Mouse (Mus musculus): Measurements from ENCODE around the gene Ap5s1. TPM values are rescaled to one million over a fixed set of nuclear protein-coding genes. Genes with fewer than 3 reads are reported as not detected.

Gene Ap5s1
- polyA plus RNA-seq, 1 experiment from 2014 or later: 35.2 TPM

DNA sequence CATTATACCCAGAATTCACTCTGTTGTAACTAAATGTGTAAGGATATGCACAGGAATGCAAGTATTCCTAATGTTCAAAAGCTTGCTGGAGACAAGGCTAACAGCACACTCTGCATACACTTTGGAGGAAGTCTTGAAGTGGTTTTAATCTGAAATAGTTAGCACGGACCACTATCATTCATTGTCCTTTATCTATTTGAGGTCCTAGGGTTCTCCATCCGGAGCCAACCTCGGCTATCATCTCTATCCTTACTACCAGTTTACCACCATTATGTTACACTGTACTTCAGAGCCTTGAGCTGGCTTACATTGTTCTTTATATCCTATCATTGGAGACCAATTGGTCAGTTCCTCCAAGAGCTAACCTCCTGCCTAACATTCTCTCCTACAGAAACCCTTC is 20.4 kb downstream of the Ap5s1 start:
- H3K9ac ChIP-seq (replicated peaks): no peak overlapping the region
- no peaks in the 10 kb centered on the region for H3K9me3 ChIP-seq (replicated peaks)
- H3K4me2 ChIP-seq: no peak overlapping the region
- H3K4me3 ChIP-seq (replicated peaks): no peak overlapping the region
- H3K27me3 ChIP-seq (replicated peaks): no peaks in the 10 kb centered on the region
- H3K27ac ChIP-seq (replicated peaks): no peak overlapping the region
- no peak for ATAC-seq (ENCODE audit: low FRiP score)
- no peaks in the 10 kb centered on the region for H3K4me1 ChIP-seq
- 94% methylated on average over 3 of the region's 3 CpGs for WGBS
- no peaks in the 10 kb centered on the region for H3K36me3 ChIP-seq

DNA sequence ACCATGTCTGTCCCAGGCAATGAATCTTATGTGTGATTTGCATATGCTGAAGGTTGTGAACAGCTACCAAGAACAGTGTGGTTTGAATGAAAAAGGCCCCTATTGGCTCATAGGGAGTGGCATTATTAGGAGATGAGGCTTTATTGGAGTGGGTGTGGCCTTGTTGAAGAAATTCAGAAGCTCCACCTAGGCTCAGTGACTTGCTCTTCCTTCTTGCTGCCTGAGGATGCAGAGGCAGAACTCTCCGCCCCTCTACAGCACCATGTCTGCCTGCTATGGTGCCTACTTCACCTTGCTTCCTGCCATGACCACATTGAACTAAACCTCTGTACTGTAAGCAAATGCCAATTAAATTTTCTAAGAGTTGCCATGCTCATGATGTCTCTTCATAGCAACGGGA is 25.7 kb downstream of the Ap5s1 start:
- H3K27ac ChIP-seq (replicated peaks): no peak overlapping the region
- H3K27me3 ChIP-seq (replicated peaks): no peaks in the 10 kb centered on the region
- 75% methylated on average over 2 of the region's 2 CpGs for WGBS
- no peaks in the 10 kb centered on the region for H3K9me3 ChIP-seq (replicated peaks)
- no peak overlapping the region for H3K9ac ChIP-seq (replicated peaks)
- no peak overlapping the region for H3K4me2 ChIP-seq
- peaks cover 18% of the 10 kb centered on the region for H3K4me1 ChIP-seq
- no peaks in the 10 kb centered on the region for H3K36me3 ChIP-seq
- no peak overlapping the region for H3K4me3 ChIP-seq (replicated peaks)
- no peak for ATAC-seq (ENCODE audit: low FRiP score)

DNA sequence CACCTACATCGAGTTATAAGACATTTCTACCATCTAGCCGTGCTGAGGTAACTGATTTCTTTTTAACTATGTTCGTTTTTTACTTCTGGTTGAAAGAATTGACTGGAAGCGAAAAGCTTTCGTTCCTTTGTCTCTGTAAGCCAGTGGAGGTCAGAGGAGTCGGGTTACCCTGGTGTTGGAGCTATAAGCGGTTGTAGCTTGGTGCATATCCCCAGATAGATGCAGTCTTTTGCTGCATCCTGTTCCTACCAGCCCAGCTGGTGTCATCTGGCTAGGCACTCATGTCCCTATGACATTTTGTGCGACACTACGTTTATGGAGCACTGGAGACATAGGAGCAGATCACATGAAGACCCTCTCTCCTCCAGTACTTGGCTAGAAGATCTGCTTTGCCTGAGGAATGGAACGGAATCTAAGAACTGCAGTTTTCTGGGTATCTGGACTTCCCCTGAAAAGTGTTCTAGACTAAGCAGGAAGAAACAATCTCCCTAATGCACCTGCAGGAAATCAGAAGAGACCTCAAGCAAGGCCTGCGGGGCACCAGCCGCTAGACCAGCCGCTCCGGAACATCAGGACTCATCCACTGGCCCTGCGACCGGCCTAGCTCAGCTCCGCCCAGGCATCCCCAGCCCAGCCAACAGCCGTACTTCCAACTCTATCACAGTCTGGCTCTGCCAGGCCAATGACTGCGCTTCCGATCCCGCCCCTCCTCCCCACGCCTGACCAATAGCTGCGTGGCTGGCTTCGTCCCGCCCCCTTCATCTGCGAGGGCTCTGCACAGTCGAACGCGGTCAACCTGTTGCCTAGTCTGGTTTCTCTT is 26.6 kb downstream of the Ap5s1 start, which contains the start of gene Mavs:
TSS of gene Mavs (plus strand) at position 757 of the 820 bp plus-strand sequence.
- 12% methylated on average over 29 of the region's 29 CpGs for WGBS
- Histone ChIP-seq H3K4me1 (peaks cover 18% of the 10 kb centered on the region), H3K4me2 (peak within 1 kb of the TSS; percentile 81), H3K9ac (replicated peaks) (peak within 1 kb of the TSS; percentile 47), H3K27me3 (replicated peaks) (no peaks in the 10 kb centered on the region), H3K36me3 (no peaks in the 10 kb centered on the region), H3K4me3 (replicated peaks) (peak within 1 kb of the TSS; percentile 52), H3K27ac (replicated peaks) (peak within 1 kb of the TSS; percentile 62; the same call in 1 of the 2 replicates), H3K9me3 (replicated peaks) (no peaks in the 10 kb centered on the region)
- peak; percentile 100 for ATAC-seq (ENCODE audit: low FRiP score)

DNA sequence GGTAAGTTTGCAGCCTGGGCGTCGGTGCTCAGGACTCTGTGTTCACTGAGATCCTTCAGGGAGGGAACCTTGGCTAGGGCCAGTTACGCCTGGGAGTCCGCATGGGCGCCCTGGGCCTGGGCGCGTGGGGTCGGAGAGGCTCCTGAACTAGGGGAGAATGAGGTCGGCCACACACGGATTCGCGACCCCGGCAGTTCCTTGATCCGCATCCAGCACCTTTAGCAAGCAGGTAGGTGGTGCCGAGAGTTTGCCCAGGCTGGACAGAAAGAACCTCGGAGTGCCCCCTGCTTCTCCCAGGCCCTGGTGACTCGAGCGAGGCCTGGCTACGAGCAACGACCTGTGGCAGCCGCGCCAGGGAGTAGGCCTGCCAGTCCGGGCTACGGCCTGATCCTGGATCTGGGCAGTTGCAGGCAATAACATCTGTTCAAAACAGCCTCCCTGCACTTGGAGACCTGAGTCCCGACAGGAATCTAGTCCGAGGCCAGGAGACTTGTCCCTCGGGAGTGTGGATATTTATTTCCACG is 27.3 kb downstream of the Ap5s1 start:
- Histone ChIP-seq H3K36me3 (no peaks in the 10 kb centered on the region), H3K9me3 (replicated peaks) (no peaks in the 10 kb centered on the region), H3K9ac (replicated peaks) (peak overlapping the region; percentile 47), H3K27me3 (replicated peaks) (no peaks in the 10 kb centered on the region), H3K27ac (replicated peaks) (no peak overlapping the region), H3K4me1 (peaks cover 18% of the 10 kb centered on the region), H3K4me2 (peak overlapping the region; percentile 81), H3K4me3 (replicated peaks) (peak overlapping the region; percentile 52)
- ATAC-seq (ENCODE audit: low FRiP score): peak; percentile 32; the same call in 1 of the 2 replicates
- WGBS: 12% methylated on average over 28 of the region's 28 CpGs

DNA sequence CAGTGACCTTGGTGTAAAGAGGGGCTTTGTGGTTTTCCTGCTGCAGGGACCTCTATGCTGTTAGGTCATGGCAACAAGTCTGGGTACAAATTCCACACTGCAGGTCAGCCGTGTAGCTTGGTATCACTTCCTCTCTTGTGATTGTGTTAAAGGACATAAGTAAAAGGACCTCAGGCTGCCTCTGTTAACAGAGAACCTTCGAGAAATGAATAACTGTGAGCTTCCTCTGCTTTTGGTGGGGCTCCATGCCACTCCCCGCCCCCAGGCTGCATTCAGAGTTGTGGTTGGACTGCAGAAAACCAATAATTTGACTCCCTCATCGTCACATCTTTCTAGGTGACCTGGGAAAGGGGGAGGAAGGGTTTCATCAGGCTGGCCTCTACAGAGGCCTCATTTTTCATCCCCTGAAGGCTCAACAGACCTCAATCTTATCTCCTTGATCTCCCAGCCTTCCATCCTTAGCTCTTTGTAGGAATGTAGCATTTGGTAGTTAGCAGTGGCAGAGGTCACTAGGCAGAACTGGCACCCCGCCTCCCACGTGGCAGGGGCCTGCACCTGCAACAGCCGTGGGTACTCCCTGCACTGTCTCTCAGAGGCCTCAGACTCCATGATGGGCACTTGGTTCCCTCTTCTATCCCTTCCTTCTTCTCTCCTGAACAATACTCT is 28.2 kb downstream of the Ap5s1 start:
- no peaks in the 10 kb centered on the region for H3K9me3 ChIP-seq (replicated peaks)
- H3K4me2 ChIP-seq: peak overlapping the region; percentile 81; the same call in 1 of the 2 replicates
- H3K27me3 ChIP-seq (replicated peaks): no peaks in the 10 kb centered on the region
- H3K4me3 ChIP-seq (replicated peaks): peak overlapping the region; percentile 52; the same call in 1 of the 2 replicates
- no peak overlapping the region for H3K27ac ChIP-seq (replicated peaks)
- H3K9ac ChIP-seq (replicated peaks): no peak overlapping the region
- H3K4me1 ChIP-seq: peaks cover 18% of the 10 kb centered on the region
- WGBS: 82% methylated on average over 7 of the region's 7 CpGs
- no peaks in the 10 kb centered on the region for H3K36me3 ChIP-seq
- ATAC-seq (ENCODE audit: low FRiP score): no peak

DNA sequence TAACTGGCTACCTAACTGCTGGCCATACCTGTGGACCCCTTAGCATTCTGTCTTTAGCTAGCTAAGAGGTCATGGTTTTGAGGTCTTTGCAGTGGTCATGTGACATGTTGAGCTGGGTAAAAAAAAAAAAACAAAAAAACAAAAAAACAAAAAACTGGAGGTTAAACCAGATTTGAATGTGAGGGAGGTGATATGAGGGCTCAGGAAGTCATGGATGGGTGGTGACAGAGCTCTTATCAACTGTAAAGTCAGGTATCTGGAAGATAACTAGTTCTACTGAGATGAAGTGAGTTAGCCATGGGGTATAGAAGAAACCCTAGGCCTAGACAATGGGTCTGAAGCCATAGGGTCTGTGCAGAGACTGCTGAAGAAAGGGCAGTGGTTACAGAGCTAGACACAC is 35.3 kb downstream of the Ap5s1 start:
- ATAC-seq (ENCODE audit: low FRiP score): no peak
- Histone ChIP-seq H3K4me1 (no peaks in the 10 kb centered on the region), H3K9me3 (replicated peaks) (no peaks in the 10 kb centered on the region), H3K4me2 (no peak overlapping the region), H3K36me3 (peaks cover 16% of the 10 kb centered on the region; the same call in 1 of the 2 replicates), H3K4me3 (replicated peaks) (no peak overlapping the region), H3K27ac (replicated peaks) (no peak overlapping the region), H3K27me3 (replicated peaks) (no peaks in the 10 kb centered on the region), H3K9ac (replicated peaks) (no peak overlapping the region)

DNA sequence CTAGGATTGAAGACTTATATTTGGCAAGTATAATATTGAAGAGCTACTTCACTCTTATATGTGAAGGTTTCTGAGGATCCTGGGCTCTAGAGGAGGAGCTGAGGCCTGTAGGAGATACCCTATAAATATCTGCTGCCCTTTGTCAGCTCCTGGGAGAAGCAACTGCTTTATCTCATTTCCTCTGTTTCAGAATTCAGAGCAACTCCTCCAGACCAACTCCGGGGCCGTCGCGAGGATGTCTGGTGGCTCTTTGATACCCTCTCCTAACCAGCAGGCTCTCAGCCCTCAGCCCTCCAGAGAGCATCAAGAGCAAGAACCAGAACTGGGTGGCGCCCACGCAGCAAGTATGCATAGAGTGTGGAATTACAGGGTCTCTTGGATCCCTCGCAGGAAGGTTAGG is 36.1 kb downstream of the Ap5s1 start:
- H3K4me1 ChIP-seq: no peaks in the 10 kb centered on the region
- H3K27ac ChIP-seq (replicated peaks): no peak overlapping the region
- WGBS: 92% methylated on average over 7 of the region's 7 CpGs
- no peak overlapping the region for H3K4me3 ChIP-seq (replicated peaks)
- H3K4me2 ChIP-seq: no peak overlapping the region
- no peak overlapping the region for H3K9ac ChIP-seq (replicated peaks)
- peaks cover 16% of the 10 kb centered on the region; the same call in 1 of the 2 replicates for H3K36me3 ChIP-seq
- no peaks in the 10 kb centered on the region for H3K9me3 ChIP-seq (replicated peaks)
- ATAC-seq (ENCODE audit: low FRiP score): no peak
- no peaks in the 10 kb centered on the region for H3K27me3 ChIP-seq (replicated peaks)

DNA sequence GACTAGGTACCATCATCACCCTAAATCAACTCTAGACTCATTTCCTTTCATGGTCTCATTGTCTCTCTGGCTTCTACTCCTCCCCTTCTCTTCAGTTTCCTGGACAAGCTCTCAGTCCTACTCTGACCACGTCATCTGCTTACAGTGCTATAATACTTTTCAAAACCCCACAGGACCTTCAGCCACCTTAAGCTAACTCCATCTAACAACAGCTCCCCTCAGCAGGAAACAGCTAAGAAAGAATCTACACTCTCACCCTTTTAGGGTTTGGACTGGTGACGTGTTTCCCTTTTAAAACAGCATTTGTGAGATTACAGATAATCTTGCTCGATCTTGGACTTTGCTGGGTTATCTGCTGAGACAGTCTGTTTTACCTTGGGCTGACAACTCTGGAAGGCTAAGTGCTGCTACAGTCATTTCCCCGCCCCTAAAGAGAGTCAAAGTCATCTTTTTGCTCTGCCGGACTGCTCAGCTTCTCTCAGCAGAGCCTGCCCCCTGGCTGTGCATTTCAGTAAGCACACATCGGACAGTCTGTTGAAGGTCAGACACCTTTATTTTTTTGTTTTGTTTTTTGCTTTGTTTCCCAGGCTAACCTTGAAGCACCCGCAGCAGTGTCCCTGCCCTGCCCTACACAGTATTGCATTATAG is 46.9 kb downstream of the Ap5s1 start:
- H3K4me1 ChIP-seq: peaks cover 11% of the 10 kb centered on the region
- no peaks in the 10 kb centered on the region for H3K36me3 ChIP-seq
- no peak overlapping the region for H3K4me3 ChIP-seq (replicated peaks)
- H3K4me2 ChIP-seq: peak overlapping the region; percentile 17; the same call in 1 of the 2 replicates
- peak overlapping the region; percentile 41 for H3K27ac ChIP-seq (replicated peaks)
- 21% methylated on average over 7 of the region's 7 CpGs for WGBS
- ATAC-seq (ENCODE audit: low FRiP score): peak; percentile 76; the same call in 1 of the 2 replicates
- H3K27me3 ChIP-seq (replicated peaks): no peaks in the 10 kb centered on the region
- no peaks in the 10 kb centered on the region for H3K9me3 ChIP-seq (replicated peaks)
- no peak overlapping the region for H3K9ac ChIP-seq (replicated peaks)

DNA sequence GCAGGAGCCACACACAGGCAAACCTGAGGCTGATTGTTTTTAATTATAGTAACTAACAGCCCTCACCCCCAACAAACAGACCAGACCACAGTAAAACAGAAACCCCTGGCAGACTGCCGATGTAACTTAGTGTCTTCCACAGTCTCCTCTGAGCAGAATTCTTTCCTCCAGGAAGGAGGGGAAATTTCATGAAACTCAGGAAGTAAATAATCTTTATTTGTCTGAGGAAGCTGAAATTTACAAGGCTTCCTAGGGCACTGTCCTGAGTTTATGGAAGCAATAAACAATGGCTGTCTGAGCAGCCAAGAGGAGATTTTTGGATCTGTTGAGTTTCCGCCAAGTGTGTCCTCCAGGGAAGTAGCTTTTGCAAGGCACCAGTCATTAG is 47.4 kb downstream of the Ap5s1 start:
- Histone ChIP-seq H3K4me3 (replicated peaks) (no peak overlapping the region), H3K9ac (replicated peaks) (no peak overlapping the region), H3K36me3 (no peaks in the 10 kb centered on the region), H3K4me1 (peaks cover 11% of the 10 kb centered on the region), H3K27ac (replicated peaks) (peak overlapping the region; percentile 41; the same call in 1 of the 2 replicates), H3K27me3 (replicated peaks) (no peaks in the 10 kb centered on the region), H3K4me2 (peak overlapping the region; percentile 17; the same call in 1 of the 2 replicates), H3K9me3 (replicated peaks) (no peaks in the 10 kb centered on the region)
- 52% methylated on average over 2 of the region's 2 CpGs for WGBS
- ATAC-seq (ENCODE audit: low FRiP score): 0 out of 2 replicates have a peak, but pooled peaks have one; percentile 3

DNA sequence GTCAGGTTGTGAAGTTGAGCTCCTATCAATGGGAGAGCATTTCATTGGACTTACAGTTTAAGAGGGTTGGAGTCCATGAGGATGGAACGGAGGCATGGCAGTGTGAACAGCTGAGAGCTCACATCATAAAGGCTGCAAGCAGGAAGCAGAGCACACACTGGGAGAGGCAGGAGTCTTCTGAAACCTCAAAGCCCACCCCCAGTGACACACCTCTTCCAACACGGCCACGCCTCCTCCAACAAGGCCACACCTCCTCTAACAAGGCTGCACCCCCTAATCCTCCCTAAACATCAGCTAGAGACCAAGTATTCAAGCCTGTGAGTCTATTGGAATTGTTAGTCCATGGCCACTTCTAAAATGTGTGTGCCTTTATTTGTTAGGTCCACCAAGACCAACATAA is 48.9 kb downstream of the Ap5s1 start:
- Histone ChIP-seq H3K9ac (replicated peaks) (no peak overlapping the region), H3K36me3 (no peaks in the 10 kb centered on the region), H3K4me1 (peaks cover 11% of the 10 kb centered on the region), H3K4me3 (replicated peaks) (no peak overlapping the region), H3K9me3 (replicated peaks) (no peaks in the 10 kb centered on the region), H3K27me3 (replicated peaks) (no peaks in the 10 kb centered on the region), H3K4me2 (no peak overlapping the region), H3K27ac (replicated peaks) (no peak overlapping the region)
- ATAC-seq (ENCODE audit: low FRiP score): no peak
- 75% methylated on average over 3 of the region's 3 CpGs for WGBS

DNA sequence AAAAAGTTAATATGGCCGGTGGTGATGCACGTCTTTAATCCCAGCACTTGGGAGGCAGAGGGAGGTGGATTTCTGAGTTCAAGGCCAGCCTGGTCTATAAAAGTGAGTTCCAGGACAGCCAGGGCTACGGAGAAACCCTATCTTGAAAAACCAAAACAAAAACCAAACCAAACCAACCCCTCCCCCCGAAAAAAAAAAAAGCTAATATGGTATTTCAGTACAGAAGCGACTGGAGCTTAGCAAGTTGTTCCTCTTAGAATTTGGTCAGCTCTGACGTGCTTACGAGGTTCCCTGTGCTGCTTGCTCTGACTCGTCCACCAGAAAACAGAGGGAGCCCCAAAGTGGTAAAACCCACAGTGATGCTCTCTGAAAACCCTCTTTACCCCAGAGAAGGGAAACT is 51.8 kb downstream of the Ap5s1 start:
- 81% methylated on average over 8 of the region's 8 CpGs for WGBS
- ATAC-seq (ENCODE audit: low FRiP score): no peak

More for the DNA sequence above, 51.8 kb downstream of the Ap5s1 start:
- Histone ChIP-seq H3K4me2 (no peak overlapping the region), H3K27ac (replicated peaks) (no peak overlapping the region), H3K27me3 (replicated peaks) (no peaks in the 10 kb centered on the region), H3K4me1 (peaks cover 23% of the 10 kb centered on the region), H3K9ac (replicated peaks) (no peak overlapping the region), H3K36me3 (no peaks in the 10 kb centered on the region), H3K4me3 (replicated peaks) (no peak overlapping the region), H3K9me3 (replicated peaks) (no peaks in the 10 kb centered on the region)

All from neural tube, embryonic 15.5 days (tissue).